Mouse (Mus musculus) cerebellum, adult (tissue): ENCODE results near the gene Prss53.
A peak's percentile ranks its signal among the peaks of the same experiment; 100 is the strongest.
"Not testable (repeated sequence)": the region's sequence is repeated elsewhere in the genome, so short reads cannot be mapped to it uniquely, and the experiment has no call there.

Experiments used
- ATAC-seq: cut with Nextera tagmentation; 2 replicates; pipeline ENCODE4 v1.9.2; 2017; ENCODE audit warnings: mild to moderate bottlenecking, moderate library complexity, mixed read lengths; ENCODE audit not compliant: insufficient number of reproducible peaks, low FRiP score, low TSS enrichment

Gene Prss53

GRCm38 (mm10) chr7:127876467-127877348, 14.1 kb downstream of the Prss53 start, which contains the start of gene Zfp668:
TSS of gene Zfp668 (minus strand) at chr7:127876828.
- ATAC-seq = peak; percentile 67

- peak; percentile 53; the same call in 1 of the 2 replicates for ATAC-seq
Observed at GRCm38 (mm10) chr7:127876041-127876466, 14.7 kb downstream of the Prss53 start, which contains the start of gene Zfp646. TSS of gene Zfp646 (plus strand) at chr7:127876221.

- peak; percentile 86 for ATAC-seq
Observed at GRCm38 (mm10) chr7:127875627-127876001, 15.2 kb downstream of the Prss53 start.

- peak; percentile 36; the same call in 1 of the 2 replicates for ATAC-seq
Observed at GRCm38 (mm10) chr7:127874812-127875626, 15.8 kb downstream of the Prss53 start.

GRCm38 (mm10) chr7:127870136-127870821, 20.5 kb downstream of the Prss53 start:
- no peak for ATAC-seq

GRCm38 (mm10) chr7:127869149-127869810, 21.5 kb downstream of the Prss53 start:
- ATAC-seq = no peak

- no peak for ATAC-seq
Observed at GRCm38 (mm10) chr7:127867641-127868040, 23.1 kb downstream of the Prss53 start.

- ATAC-seq = no peak
Observed at GRCm38 (mm10) chr7:127866434-127866833, 24.3 kb downstream of the Prss53 start.

- no peak for ATAC-seq
Observed at GRCm38 (mm10) chr7:127858258-127858657, 32.5 kb downstream of the Prss53 start.

GRCm38 (mm10) chr7:127850906-127851305, 39.9 kb downstream of the Prss53 start:
- ATAC-seq = no peak

GRCm38 (mm10) chr7:127849973-127850875, 40.5 kb downstream of the Prss53 start:
- ATAC-seq = no peak

- peak; percentile 60; the same call in 1 of the 2 replicates for ATAC-seq
Observed at GRCm38 (mm10) chr7:127842001-127842718, 48.6 kb downstream of the Prss53 start.

GRCm38 (mm10) chr7:127841340-127842000, 49.3 kb downstream of the Prss53 start:
- ATAC-seq = peak; percentile 82

- ATAC-seq = peak; percentile 17; the same call in 1 of the 2 replicates
Observed at GRCm38 (mm10) chr7:127840886-127841285, 49.9 kb downstream of the Prss53 start.

- ATAC-seq = not testable (repeated sequence)
Observed at GRCm38 (mm10) chr7:127840031-127840430, 50.7 kb downstream of the Prss53 start.

- ATAC-seq = not testable (repeated sequence)
Observed at GRCm38 (mm10) chr7:127837878-127838277, 52.9 kb downstream of the Prss53 start.

GRCm38 (mm10) chr7:127837473-127837872, 53.3 kb downstream of the Prss53 start:
- ATAC-seq = no peak
